Mouse (Mus musculus): ENCODE results near the gene Fam160a1.

- TF ChIP-seq EP300 (IDR thresholded peaks at IDR 0.05; ENCODE audit: insufficient read depth, low read depth, low read length) (no peak), POLR2A (IDR thresholded peaks at IDR 0.05; ENCODE audit: insufficient read depth, low read length) (no peak), CTCF (IDR thresholded peaks at IDR 0.05; ENCODE audit: low read depth, low read length) (no peak)
These were observed 131.8 kb downstream of the Fam160a1 start for GRCm38 (mm10) chr3:85685271-85685670.
